Mouse (Mus musculus): ENCODE results near the gene Cacng2.

Cacng2 gene

DNA sequence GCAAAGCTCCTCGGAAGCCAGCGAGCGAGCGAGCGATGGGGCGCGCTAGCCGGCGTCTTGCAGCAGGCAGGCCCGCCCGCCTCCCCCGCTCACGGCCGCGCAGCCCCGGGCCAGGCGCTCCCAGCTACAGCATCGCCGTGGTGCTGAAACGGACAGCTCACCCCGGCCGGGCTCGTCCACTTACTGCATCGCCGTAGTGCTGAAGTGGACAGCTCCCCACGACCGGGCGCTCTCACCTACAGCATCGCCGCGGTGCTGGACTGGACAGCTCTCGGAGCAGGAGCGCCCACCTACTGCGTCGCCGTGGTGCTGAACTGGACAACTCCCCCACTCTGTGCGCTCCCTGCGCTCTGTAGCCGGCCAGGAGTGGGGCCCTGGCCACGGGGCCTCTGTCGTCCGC, at the start of gene Cacng2:
TSS of gene Cacng2 (minus strand) at position 325 of the 400 bp plus-strand sequence.
- DNase-seq = peak; percentile 98

DNA sequence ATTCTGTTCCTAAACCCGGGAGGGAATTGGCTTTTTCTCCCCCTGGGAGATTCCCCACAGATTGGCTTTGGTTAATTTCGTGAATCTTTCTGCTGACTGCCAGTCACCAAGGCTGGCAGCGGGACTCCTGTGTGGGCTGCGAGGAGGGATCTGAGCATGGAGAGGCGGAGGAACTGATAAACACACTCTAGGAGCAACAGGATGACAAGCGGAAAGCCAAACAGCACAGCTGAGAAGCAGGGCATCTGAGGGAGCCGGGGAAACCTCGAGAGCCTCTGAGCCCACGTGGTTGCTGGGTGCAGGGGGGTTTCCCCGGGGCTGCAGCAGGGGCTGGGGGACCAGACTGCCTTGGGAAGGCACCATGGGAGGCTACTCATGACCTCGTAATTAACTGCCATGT, 49.7 kb upstream of the Cacng2 start:
- DNase-seq = no peak

DNA sequence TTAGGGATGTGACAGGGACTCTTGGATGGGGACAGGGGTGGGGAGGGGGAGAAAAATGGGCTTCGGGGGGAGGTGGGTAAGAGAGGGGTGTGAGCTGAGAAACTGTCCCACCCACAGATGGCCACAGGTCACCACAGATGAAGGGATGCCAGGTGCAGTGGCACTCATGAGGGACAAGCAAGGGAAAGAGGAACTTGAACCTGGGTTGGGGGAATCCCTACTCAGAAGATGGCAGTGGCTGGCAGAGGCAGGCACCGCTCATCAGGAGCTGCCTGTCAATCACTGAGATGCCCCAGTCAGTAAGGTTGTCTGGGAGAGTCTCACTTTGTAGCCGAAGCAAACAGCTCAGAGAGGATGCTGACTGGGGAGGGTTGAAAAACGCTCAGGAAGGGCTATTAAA, 45.5 kb upstream of the Cacng2 start:
- DNase-seq = peak; percentile 30

DNA sequence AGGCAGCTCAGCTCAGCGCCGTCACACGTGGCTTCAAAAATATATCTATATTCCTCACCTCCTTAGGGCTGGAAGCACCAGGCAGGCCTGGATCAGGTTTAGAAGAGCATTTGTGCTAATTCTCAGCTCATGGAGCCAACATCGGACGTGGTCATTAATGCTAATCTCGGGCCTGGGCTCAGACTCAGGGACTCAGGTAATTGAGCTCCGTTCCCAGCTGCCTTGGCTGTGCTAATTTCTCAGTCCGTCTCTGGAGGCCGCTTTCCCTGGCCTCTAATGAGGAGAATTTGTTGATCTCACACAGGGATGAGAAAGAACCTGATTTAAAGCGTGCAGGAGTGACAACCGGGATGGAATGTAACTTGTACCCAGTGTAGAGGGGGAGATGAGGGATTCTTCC, 44.6 kb upstream of the Cacng2 start:
- no peak for DNase-seq

DNA sequence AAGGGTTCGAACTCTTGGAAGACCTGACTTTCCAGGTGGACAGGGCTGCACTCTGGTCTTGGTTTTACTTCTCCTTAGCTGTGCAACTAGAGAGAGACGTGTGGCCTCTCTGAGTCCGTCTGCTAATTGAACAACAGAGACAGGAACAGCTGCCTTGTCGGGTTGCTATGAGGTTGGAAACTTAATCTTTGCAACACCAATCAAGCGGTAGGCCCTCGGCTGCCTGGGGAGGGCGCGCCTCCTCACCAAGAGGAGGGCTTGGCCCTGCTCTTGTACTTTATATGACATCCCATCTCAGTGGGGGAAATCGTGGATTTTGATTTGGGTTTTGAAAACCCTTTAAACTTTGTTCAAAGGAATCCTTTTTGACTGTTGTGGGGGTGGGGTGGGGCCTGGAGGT, 42.1 kb upstream of the Cacng2 start:
- DNase-seq = no peak

DNA sequence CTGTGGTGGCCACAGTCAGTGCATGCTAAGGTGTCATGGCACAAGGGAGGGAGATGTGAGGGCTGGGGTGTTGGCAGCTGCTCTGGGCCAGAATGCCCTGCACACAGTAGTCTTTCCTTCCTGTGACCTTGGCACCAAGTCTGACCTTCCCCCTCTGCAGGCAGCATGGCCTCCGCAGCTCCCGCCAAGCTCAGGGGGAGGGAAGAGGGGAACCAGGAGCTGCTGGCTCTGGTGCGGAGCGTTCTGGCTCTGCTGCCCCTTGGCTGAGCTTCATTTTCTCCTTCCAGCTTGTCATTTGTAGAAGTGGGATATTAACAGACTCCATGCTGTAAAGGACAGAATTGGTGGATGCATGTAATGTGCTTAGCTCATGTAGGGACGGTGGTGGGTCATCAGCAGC, 38.5 kb upstream of the Cacng2 start:
- DNase-seq = no peak

DNA sequence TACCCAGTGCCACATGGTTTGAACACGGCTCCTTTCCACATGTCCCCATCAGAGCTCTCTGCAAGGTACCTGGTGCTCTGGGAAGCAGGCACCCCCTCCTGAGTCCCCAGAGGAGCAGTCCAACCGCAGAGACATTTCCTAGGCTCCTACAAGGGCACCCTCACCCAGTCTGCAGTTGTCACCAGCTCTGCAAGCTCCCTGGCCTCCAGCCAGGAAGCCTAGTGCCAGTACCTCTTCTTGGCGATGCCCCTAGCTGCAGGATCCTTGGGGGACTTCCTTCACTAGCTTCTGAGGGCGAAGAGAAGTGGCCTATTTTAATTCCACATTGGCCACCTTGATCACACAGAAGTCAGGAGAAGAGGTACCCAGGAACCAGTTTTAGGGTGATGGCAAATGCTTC, 38.0 kb upstream of the Cacng2 start:
- no peak for DNase-seq

DNA sequence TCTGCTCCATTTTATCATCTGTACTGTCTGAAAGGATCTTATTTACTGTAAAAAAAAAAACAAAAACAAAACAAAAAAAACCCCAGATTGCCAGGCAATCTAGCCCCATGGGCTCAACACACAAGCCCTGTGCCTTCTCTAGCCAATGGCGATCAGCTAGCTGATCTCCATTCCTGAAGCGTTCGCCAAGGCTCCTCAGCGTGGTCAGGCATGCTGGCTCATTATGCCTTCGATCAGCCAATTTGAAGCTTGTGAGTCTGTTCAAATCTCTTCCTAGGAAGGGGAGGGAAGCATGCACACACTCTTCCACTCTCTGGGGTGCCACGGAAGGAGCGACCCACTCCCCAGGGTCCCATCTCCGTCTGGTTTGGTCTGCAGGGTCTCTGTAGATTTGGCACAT, 37.5 kb upstream of the Cacng2 start:
- no peak for DNase-seq

DNA sequence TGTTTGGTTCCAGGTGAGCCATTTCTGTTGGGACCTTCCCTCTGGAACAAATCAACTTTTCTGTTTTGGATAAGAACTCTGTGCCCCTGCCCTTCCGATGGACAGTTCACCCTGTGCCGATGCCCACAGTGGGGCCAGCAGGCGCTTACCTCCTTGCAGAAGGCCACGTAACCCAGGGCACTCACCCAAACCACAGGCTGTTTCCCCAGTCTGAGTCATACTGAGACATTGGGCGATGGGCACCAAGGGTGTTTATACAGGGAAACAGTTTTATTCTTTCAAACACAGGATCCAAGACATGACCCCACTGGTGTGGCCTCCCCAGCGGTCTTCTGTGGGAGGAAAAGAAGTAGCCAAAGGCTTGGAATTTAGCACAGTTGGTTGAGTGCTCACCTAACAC, 35.6 kb upstream of the Cacng2 start:
- no peak for DNase-seq

DNA sequence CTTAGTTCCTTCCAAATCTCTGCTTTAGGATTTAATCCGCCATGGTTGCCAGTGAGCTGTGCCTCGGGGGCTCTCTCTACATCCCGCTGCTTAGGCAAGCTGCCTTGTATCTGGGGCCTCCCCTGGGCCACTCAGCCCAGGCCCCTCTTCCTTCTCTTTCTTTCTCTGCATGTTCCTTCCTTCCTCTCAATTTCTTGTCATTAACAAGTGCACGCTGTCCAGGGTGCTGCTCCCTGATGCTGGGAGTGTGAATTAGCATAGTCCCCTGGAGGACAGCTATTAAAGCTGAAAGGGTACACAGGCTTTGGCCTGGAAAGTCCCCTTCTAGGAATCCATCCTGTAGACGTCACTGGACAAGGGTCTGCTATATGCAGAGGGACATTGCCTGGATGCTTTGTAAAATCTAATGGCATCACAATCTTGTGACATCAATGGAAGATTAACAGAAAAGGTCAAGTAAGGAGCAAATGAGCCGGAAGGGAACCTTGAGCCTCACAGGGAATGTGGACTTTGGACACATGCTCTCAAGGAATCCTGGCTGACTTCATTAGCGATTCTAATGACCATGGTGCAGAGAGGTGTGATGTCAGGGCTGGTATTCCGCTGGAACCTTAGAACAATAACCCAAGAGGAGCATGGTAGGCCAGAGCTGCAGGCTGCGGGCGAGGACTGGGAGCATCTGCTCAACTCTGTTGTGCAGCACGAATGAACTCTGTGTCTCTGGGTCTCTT, 33.4 kb upstream of the Cacng2 start:
- no peak for DNase-seq

DNA sequence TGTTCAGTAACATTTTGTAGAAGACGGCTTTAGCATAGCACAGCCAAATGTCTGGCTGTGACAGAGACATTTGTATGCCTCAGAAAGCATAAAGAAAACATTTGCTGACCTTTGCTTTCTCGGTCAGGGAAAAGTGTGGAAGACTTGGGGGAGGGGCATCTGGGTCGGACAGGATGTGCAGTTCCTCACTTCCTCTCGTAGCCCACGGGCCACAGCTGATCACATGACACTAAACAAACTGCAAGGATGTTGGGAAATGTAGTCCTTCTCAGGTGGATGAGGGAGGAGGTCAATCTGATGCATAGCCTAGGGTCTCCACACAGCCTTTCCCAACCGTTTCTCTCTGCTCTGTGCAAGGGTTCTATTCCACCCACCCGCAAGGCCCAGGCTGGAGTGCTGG, 28.7 kb upstream of the Cacng2 start:
- DNase-seq = no peak

DNA sequence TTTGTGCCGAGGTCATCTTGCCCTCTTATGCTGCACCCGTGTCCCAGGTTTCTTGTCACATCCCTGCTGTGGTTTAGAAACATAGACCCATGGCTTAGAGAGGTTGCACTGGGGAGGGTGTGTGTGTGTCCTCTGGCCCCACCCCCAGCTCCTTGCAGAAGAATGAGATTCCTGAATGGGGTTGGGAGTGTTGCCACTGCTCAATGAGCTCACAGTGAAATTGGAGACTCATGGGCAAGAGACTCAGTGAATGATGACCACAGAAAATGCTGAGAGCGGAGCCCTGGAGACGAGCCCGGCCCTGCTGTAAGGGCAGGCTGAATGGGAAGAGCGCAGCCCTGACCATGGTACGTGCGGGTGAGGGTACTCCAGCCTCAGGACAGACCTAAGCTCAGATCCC, 20.4 kb upstream of the Cacng2 start:
- no peak for DNase-seq

DNA sequence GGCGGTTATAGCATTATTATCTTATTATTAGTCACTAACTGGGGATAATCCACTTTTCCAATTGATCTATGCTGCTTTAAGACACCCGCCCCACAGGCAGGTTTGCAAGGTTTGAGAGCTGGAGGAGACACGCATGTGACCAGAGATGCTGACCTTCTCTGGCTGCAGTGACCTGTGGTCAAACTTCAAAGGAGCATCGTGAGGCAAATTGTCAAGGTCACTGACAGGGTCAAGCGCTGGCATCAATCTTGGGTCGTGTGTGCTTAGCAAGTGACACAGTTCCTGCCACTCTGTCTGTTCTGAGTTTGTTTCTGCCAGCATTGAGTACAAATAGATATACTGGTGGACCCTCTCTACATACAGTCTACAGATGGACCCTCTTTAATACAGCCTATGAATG, 14.8 kb upstream of the Cacng2 start:
- DNase-seq = no peak

DNA sequence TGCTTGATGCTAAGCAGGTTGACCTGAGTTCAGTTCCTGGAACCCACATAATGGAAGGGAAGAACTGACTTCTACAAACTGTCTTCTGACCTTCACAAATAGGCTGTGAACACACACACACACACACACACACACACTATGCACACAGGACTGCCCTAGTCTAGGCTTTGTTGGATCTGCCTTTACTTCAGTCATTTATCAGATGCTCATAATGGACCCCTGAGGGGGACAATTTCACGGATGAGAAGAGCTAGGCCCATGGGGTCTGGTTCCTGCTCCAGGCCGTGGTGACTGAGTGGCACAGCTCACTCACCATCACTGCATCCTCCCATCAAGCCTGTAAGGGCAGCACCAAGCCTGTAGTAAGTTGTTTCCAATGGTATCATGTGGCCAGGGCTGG, 13.6 kb upstream of the Cacng2 start:
- no peak for DNase-seq

DNA sequence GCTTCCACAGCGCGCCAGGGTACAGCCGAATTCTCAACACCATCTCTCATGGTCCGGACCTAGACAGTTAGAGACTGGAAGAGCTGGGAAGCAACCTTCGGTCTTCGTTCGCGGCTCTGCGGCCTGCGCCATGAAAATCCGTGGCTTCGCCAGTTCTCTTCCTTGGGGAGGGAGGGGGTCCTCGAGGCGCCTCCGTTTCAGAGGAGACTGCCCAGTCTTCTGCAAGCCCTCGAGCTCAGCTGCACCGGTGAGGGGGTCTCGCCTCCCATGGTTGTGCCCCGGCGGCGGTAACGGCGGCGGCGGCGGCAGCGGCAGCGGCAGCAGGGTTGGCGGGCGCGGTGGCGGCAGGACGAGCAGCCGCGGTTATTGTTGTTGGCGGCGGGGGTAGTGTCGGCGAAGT, 580 bp downstream of the Cacng2 start:
- no peak for DNase-seq

DNA sequence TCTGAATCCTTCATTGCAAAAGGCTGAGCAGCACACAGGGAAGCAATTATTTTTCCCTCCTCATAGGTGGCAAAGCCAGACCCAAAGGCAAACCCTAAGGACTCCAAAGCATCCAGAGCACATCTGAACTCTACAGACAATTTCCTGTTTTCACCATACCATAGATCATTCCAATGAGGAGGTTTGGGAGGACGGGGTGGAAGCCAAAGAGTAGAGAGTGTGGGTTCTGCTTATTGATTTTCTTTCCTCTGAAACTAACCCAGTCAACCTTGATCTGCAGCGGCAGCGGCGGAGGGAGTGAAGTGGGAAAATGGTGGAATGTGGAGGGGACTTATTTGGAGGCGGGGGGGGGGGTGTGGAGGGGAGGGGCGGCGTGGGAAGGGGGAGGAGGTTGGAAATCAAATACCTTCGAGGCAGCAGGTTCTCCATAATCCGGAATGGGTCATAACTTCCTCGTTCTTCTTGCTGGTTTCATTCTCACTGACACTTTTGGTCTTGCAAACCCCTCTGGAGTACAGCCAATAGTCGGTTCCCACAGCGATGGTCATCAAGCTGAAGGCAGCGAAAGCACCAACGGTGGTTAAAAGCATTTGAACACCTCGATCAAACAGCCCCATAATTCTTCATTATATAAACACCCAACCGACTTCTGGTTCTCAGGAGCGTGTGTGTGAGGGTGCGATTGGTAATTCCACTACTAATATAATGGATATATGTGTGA, 1.4 kb downstream of the Cacng2 start:
- DNase-seq = no peak

DNA sequence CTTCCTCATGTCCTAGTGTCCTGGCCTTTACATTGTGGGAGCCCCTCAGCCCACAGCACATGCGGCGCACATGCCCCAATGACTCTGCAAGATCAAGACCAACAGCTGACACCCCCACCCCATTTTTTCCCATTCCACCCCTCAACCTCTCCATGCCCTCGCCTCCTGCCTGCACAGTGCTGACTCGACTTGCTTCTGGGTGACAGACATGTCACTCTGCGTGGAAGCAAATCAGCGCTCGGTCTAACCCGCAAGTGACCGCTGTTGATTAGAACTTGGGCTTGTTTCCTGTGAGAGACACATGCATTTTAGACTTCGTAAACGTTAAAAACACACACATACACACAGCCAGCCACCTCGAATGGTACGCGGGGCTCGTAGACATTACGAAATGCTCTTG, 2.1 kb downstream of the Cacng2 start:
- no peak for DNase-seq

DNA sequence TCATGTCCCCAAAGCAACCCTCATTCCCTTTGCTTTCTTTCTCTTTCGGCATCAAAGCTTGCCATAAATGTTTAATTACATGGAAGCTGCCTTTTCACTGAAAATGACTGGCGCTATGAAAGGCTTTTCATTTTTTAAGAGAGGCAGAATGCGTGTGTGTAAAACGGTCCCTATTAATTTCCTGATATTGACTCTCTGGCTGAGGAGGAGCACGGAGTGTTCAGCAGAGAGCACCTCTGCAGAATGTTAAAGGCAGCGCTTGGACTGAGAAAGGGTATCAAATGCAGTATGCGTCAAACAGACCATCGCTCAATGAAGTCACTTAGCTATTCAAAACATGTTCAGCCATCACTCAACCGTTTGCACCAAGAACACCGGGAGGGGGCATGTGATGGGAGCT, 2.9 kb downstream of the Cacng2 start:
- no peak for DNase-seq

DNA sequence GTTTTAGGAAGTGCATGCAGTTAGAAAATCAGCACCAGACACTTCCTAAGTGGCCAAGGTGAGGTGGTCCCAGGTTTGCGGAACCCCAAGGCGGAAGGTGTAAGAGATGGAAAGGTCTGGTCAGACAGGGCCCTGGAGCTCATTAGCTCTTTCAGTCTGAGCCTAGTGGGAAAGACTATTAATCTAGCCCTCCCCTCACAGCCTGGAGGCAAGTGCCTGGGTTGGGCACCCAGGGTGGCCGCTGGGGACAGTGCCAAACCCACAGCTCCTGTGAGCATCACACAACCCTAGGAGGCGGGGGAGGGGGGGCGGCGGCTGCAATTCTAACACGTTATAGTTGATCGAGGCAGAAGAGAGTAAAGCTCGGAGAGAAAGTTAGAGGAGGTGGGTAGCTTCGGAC, 3.6 kb downstream of the Cacng2 start:
- DNase-seq = no peak

DNA sequence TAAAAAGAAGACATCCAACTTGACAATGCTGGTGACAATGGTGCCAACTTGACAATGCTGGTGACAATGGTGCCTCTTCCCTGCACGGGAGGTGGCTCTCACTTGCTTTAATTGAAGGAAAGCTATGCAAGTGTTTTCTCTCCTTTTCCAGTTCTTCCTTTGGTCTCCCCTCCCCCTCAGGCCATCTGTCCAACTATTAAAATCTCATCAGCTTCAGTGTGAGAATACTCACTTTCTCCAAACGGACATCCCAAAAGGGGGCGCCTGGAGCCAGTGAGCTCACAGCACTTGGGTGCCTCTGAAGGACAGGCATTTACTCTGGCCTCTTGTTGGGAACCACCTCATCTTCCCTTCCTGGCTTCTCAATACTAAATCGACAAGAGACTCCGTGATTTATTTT, 20.3 kb downstream of the Cacng2 start:
- no peak for DNase-seq

DNA sequence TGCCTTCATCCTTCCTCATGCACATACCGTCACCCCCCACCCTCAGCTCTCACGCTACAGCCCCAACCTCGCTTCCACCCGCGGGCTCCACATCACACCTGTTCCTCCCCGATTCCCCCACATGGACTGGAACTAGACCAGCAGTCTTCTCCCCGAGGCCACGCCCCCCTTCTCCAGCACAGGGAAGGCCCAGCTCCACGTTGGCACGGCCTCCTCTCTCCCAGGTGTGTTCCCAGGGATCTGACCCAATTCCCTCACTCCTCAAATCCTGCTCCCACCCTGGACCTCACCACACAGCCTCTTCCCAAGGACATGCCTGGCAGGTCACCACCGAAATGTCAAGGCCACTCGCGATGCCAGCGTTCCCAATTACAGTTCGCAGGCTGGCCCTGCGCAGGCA, 23.8 kb downstream of the Cacng2 start:
- no peak for DNase-seq

DNA sequence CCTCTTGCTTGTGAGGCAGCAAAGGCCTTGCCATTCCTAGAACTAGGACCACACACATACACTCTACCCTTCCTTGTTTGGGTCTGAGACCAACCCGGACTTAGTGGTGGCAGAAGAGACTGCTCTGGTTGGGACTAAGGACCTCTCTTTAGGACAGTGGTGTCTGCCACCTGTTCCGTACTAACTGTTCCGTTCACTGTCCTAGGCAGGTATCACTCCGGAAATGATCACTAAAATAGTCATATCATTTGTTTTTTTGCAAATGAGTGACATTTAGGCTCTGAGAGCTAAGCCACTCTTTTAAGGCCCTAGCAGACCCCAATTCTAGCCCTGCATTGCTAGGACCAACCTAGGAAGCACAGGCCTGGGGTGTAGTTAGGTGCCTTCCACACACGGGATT, 26.2 kb downstream of the Cacng2 start:
- DNase-seq = no peak

DNA sequence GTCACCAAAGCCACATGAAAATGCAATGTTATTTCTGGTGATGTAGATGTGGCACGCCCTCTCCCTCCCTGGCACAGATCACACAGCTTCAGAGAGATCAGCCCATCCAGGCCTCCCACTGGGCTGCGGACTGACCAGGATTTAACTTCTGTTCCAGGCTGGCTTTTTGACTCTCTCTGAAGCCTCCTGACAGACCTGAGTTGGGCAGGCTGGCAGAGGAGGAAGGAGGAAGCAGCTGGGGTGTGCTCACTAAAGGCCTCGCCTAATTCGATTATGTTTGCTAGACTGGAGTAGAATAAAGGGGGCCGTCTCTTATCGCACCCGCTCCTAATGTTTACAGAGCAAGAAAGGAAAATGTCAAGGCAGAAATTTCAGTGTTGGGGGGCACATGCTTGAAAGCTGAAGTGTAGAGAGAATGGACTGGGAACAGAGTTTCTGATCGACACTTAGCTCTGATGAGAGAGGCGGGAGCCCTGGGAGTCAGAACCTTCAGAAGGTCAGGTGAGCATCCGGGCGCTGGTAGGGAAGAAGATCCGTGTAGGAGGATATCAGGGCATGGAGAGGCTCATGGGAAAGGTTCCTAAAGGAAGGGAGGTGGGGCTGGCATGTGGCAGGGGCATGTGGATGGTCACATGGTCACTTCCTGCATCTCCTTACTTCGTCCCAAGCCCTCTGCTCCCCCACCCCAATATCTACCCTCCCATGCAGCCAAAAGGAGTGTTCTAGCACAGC, 36.8 kb downstream of the Cacng2 start:
- no peak for DNase-seq

DNA sequence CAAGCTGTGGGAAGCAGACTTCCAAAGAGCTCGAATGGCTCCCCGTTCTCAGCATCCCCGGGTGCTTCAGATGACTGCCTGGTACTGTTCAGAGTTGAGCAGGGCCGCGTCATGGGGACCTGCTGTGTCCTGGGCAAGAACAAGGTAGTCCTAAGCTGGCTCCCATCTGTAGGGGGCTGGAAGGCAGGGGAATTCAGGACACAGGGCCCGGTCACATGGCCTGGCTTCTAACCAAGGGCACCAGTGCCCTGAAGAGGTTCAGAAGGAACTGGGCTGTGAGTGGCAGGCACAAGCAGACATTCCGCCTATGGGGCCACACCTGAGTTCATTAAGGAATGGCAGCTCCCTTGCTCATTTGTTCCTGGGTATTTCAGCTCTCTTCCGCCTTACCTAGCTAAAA, 37.7 kb downstream of the Cacng2 start:
- DNase-seq = no peak

All from lung, postnatal 36 days (tissue).